11 mouse cellular contexts compared by ENCODE assay signal in genomic region chr15:9127051-9127791, GRCm38 (mm10).
"Had no signal": no experiment of that assay in that cellular context is flagged by ENCODE, and none has a peak within 500 bp of the region (broad histone marks: within the 10 kb centered on the region; RNA-seq: fewer than 3 reads in every experiment).

No protein-coding gene starts in this region.

- H3K4me3 ChIP-seq: layer of hippocampus, adult 2 months; liver, embryonic 15.5 days; lung, embryonic 15.5 days; midbrain, embryonic 12.5 days had no signal

- H3K9ac ChIP-seq: liver, embryonic 15.5 days; lung, embryonic 15.5 days; midbrain, embryonic 12.5 days had no signal

- H3K27ac ChIP-seq: hindbrain, postnatal 0 days; layer of hippocampus, adult 2 months; liver, embryonic 15.5 days; lung, embryonic 15.5 days; midbrain, embryonic 12.5 days had no signal

- H3K27me3 ChIP-seq: liver, embryonic 15.5 days; lung, embryonic 15.5 days; midbrain, embryonic 12.5 days had no signal

- H3K9me3 ChIP-seq: liver, embryonic 15.5 days; lung, embryonic 15.5 days; midbrain, embryonic 12.5 days had no signal

- ATAC-seq: hindbrain, postnatal 0 days had no signal

- H3K4me1 ChIP-seq: liver, embryonic 15.5 days; lung, embryonic 15.5 days; midbrain, embryonic 12.5 days had no signal

- DNase-seq: kidney, adult 8-10 months; kidney, postnatal 25 days; lung, postnatal 4 days; right cerebral cortex, adult 18-20 months; right cerebral cortex, postnatal 25 days; thymus, postnatal 36 days had no signal

- H3K4me2 ChIP-seq: liver, embryonic 15.5 days; lung, embryonic 15.5 days; midbrain, embryonic 12.5 days had no signal
